Comparison of ENCODE assay signal across 8 mouse cellular contexts in the genomic region with DNA sequence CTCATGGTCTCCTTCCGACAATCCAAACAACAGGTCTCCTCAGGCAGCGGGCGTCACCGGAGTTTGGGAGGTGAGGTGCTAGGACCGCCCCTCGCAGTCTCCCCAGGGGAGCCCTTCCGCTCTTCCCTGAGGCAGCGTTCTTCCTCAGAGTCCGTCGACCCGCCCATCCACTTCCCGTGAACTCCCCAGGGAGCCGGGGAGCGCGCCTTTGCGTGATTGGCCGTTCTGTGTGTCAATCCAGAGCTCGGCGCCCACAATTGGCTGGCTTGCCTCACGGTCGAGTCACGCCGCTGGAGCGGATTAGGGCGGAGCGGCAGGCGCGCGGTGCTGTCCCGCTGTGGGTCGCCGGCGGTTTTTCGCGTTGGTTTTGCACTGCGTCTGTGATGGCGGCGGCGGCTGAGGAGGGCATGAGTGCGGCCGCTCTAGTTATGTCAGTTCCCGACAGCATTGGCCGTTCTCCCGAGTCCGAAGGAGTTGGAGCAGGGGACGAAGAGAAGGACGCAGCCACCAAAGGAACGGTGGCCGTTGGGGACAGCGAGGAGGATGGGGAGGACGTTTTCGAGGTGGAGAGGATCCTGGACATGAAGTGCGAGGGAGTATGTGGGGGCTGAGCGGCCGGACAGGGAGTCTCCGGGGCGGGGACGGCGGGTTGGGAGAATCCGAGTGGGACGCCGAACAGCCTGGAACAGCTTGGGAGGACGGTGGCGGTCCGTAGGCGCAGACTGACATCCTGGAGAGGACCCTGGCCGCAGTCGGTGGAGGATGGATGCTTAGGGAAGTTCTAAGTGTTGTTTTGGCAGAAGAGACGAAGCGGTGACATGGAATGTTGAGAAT. TPM values are rescaled to one million over a fixed set of nuclear protein-coding genes. Genes with fewer than 3 reads are reported as not detected.
DNase-seq lines count a peak whose midpoint lies in the region; ATAC-seq lines count a peak whose summit lies in the region.

Gene Mphosph8 (plus strand): TSS at position 280 of the 834 bp plus-strand sequence.

- H3K4me2 ChIP-seq in hindbrain, embryonic 12.5 days (replicated peaks): peak within 1 kb of the TSS; percentile 78

- WGBS in hindbrain, embryonic 12.5 days: under 1% methylated on average over 70 of the region's 70 CpGs

- peak; percentile 99 for DNase-seq in NIH3T3 (ENCODE audit: low read depth)
- DNase-seq in cerebellum, postnatal 10 days: peak; percentile 99
- DNase-seq in frontal cortex, postnatal 10 days (ENCODE audit: low spot score in 2 of 2): peak; percentile 98 to 100
- DNase-seq in layer of hippocampus, postnatal 14 days (ENCODE audit: low spot score in 2 of 2): peak; percentile 100
- peak; percentile 100 for DNase-seq in lung, postnatal 14 days
- peak; percentile 99 for DNase-seq in retina, adult 2 months (ENCODE audit: low read depth, low spot score)
- DNase-seq in thymus, postnatal 36 days: peak; percentile 99

- peak; percentile 100 for ATAC-seq in hindbrain, embryonic 12.5 days (ENCODE audit: low FRiP score)

- H3K27ac ChIP-seq in hindbrain, embryonic 12.5 days: peak within 1 kb of the TSS; percentile 94

- peaks cover 24% of the 10 kb centered on the region for H3K4me1 ChIP-seq in hindbrain, embryonic 12.5 days

- H3K9ac ChIP-seq in hindbrain, embryonic 12.5 days: peak within 1 kb of the TSS; percentile 90

- H3K4me3 ChIP-seq in hindbrain, embryonic 12.5 days: peak within 1 kb of the TSS; percentile 67

- no peaks in the 10 kb centered on the region for H3K9me3 ChIP-seq in hindbrain, embryonic 12.5 days (replicated peaks)

- peaks cover 7% of the 10 kb centered on the region for H3K36me3 ChIP-seq in hindbrain, embryonic 12.5 days

- no peaks in the 10 kb centered on the region for H3K27me3 ChIP-seq in hindbrain, embryonic 12.5 days

RNA-seq across cellular contexts. Expression of gene Mphosph8, which starts in this region (rescaled TPM):
- polyA plus RNA-seq in hindbrain, embryonic 12.5 days (2016; fragmentation: Nextera tagmentation; extraction: Ambion mirVana): 47.1 and 54.3 TPM in 2 replicates
- 10 to 100 TPM; 42.9 to 43.8 TPM for total RNA-seq in layer of hippocampus, postnatal 14 days (2021)

Comparison
In these comparisons a context has a peak if more than half of its experiments do, and no peak if none do; other contexts are left out.
1. Peak in every context shown above with its lines: DNase-seq, ATAC-seq, H3K4me3 ChIP-seq and H3K27ac ChIP-seq.